Mouse (Mus musculus) erythroid progenitor cell, adult 5-6 weeks (primary cell): ENCODE data around the gene Ghsr. TPM values are rescaled to one million over a fixed set of nuclear protein-coding genes. Genes with fewer than 3 reads are reported as not detected.
"Not testable (repeated sequence)": the region's sequence is repeated elsewhere in the genome, so short reads cannot be mapped to it uniquely, and the experiment has no call there.

ENCODE experiments used
- ATAC-seq: replicated peaks from 2 replicates; pipeline ENCODE4 v1.8.0; 2016; ENCODE audit warnings: moderate number of reproducible peaks, mild to moderate bottlenecking, moderate TSS enrichment, inconsistent platforms; ENCODE audit not compliant: poor library complexity, low FRiP score, severe bottlenecking
- total RNA-seq, 2 experiments: library from RNA; stranded (forward) in 1 of 2; stranded (reverse) in 1 of 2; fragments of 150-400 nt in 1 of 2; fragments of 186-747, 209-891 nt in 1 of 2; gene quantifications; 2 replicates each; pipeline versions ENCODE4 v1.2.3 to v1.2.4; 2015 to 2017; ENCODE audit warnings: low replicate concordance in 2 of 2

The Ghsr gene
- total RNA-seq, 2 experiments from 2014 or later: not detected

GRCm38 (mm10) chr3:27400996-27401395, 29.8 kb downstream of the Ghsr start:
- ATAC-seq: not testable (repeated sequence)

DNA sequence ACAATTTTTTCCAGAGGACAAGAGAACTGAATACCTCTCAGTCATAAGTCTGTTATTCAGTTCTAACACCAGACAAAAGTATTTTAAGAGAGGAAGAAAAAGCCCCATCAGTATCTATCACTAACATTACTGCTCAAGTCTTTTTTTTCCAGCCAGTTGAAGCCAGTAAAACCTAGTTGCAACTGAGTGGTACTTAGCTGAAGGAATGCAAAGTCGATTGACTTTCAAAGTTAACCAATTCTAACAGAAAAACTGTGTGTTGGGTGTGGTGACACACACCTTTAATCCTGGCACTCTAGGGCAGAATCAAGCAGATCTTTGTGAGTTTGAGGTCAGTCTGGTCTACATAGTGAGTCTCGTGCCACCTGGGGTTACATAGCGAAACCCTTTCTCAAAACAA, 35.3 kb downstream of the Ghsr start:
- no peak for ATAC-seq

GRCm38 (mm10) chr3:27408564-27408963, 37.4 kb downstream of the Ghsr start:
- no peak for ATAC-seq

DNA sequence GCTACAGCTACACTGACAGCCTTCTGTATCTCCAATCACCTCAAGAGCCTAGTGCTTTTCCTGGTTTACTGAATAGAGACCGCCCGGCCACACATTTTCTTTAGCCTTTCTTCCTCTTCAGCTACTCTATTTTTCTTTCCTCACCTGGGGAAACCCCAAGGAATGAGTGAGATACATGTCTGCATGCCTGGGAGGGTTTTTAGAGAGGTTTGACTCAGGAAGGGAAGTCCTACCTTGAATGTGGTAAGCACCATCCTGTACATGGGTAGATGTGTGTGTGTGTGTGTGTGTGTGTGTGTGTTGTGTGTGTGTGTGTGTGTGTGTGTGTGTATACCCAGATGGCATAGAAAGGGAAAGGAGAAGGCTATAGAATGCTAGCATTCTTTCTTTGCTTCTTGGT, 40.1 kb downstream of the Ghsr start:
- no peak for ATAC-seq

DNA sequence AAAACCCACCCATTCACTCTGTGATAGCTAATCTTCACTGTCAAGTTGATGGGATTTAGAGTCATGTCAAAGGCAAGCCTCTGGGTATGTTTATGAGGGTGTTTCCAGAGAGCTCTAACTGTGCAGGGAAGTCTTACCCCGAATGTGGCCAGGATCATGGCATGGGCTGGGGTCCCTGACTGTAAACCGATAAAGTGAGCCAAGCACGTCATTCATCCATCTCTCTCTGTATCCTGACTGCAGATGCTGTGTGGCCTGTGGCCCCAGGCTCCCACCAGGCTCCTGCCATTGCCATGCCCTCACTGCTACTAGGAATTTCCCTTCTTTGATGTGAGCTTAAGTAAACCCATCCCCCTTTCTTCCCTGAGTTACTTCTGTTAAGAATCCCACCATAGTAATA, 42.4 kb downstream of the Ghsr start:
- no peak for ATAC-seq

GRCm38 (mm10) chr3:27416786-27417185, 45.6 kb downstream of the Ghsr start:
- no peak for ATAC-seq

- no peak for ATAC-seq
Measured at GRCm38 (mm10) chr3:27418602-27419001, 47.5 kb downstream of the Ghsr start.

GRCm38 (mm10) chr3:27421980-27422379, 50.8 kb downstream of the Ghsr start:
- ATAC-seq: no peak

DNA sequence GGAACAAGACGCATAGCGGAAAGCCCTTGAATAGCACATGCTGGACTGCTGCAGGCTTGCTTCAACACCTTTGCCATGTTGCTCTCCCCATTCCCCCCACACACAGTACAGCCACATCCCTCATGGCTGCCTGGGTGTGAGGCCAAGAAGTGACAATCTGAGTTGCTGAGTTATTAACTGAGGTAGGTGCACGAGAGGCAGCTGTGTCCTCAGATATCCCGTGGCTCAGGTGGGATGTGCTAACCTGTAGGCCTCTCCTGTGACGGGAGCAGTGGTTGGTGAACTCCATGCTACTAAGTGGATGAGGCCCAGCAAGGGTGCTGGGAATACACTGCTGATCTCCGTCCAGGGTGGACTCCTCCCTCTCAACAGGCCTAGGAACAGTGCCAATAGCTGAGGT, 51.4 kb downstream of the Ghsr start:
- no peak for ATAC-seq

DNA sequence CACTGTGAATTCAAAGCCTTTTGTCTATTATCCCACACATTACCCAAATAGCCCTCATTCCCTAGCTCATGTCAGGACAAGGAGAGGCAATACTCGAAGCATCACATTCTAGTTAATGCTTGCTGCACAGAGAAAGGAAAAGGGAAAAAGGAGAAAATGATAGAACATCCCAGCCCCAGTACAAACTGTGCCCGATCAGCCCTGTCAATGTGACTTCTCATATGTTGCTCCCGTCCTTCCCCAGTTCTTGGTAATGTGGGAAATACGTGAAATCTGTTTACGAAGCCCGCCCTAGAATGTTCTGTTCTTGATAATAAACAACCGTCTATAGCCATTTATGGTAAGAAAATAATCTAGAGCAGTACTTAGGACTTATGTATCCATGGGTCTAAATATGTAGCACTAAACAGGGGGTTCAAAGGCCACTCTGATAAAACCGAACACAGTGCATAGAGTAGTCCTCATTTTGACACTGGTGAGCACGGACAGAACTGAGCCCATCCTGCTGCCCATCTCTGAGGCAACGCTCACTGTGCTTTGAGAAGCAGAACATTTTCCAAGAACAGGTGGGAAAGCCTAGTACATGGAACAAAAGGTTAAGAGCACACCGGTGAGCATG, 53.0 kb downstream of the Ghsr start:
- ATAC-seq: no peak

- no peak for ATAC-seq
Measured at GRCm38 (mm10) chr3:27427406-27427805, 56.3 kb downstream of the Ghsr start.

Other genes starting within 250 kb of the Ghsr start
- gene Ect2, start 217.5 kb upstream of the Ghsr start, total RNA-seq (2015; ENCODE audit: low replicate concordance): 188 and 294 TPM in 2 replicates
- gene Ect2, start 217.5 kb upstream of the Ghsr start, total RNA-seq (2017; ENCODE audit: low replicate concordance): 311 and 332 TPM in 2 replicates
- gene Nceh1, start 188.4 kb upstream of the Ghsr start, total RNA-seq (2015; ENCODE audit: low replicate concordance): 3.8 and 15.5 TPM in 2 replicates
- 4.1 and 7.3 TPM in 2 replicates for gene Nceh1, start 188.4 kb upstream of the Ghsr start, total RNA-seq (2017; ENCODE audit: low replicate concordance)
- gene Tnfsf10, start 54.3 kb upstream of the Ghsr start, total RNA-seq (2015; ENCODE audit: low replicate concordance): not detected in 2 replicates
- gene Tnfsf10, start 54.3 kb upstream of the Ghsr start, total RNA-seq (2017; ENCODE audit: low replicate concordance): 1.3 and 1.4 TPM in 2 replicates